Mouse (Mus musculus): Measurements from ENCODE around the gene Samd14. TPM values are rescaled to one million over a fixed set of nuclear protein-coding genes. Genes with fewer than 3 reads are reported as not detected.
A peak's percentile ranks its signal among the peaks of the same experiment; 100 is the strongest.

Gene Samd14
- polyA plus RNA-seq, 1 experiment, result 3.2 TPM

DNA sequence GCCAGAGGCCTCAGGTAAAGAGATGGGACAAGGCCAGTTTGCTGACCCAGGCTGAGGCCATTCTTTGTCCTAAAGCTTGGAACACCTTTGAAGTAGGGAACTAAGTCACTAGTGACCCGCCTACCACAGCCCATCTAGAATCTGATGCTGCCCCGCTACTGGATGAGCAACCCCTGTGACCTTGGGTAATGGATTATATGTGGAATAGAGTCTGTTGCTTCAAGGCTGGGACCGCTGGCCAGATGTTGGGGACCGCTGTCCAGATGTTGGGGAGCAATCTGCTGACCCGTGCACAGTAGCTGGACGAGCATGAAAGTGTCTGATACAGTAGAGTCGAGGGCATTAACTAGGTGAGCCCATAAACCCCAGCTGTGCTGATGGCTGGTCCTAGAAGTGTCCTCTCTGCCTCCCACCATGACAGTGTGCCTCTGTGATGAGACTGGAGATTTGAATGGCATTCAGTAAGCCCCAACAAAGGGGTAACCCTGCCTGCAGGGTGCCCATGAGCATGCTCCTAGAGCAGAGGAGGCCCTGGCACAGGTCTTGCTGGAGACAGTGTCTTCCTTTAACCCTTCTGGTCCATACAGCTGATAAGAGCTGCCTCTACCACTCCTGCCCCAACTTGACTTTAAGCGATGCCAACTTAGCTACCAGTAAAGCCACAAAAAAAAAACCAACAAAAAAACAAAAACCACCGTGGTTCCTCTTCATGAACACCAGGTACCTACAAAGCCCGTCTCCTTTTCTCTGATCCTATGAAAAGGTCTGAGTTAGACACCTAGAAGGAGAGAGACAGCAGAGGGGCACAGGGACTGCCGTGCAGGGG is 14.5 kb upstream of the Samd14 start:
- DNase-seq, result no peak
- Histone ChIP-seq H3K27ac (ENCODE audit: insufficient read depth, low read depth, low read length) (no peak overlapping the region), H3K4me3 (ENCODE audit: insufficient read depth, low read depth, low read length) (peak overlapping the region; percentile 91; the same call in 1 of the 2 replicates), H3K4me1 (ENCODE audit: control insufficient read depth, insufficient read depth, low read length) (peaks cover 12% of the 10 kb centered on the region), H3K36me3 (ENCODE audit: control insufficient read depth, insufficient read depth, low read length) (no peaks in the 10 kb centered on the region), H3K27me3 (replicated peaks; ENCODE audit: control insufficient read depth, insufficient read depth, low read length) (no peaks in the 10 kb centered on the region)
- TF ChIP-seq CTCF (conservative IDR thresholded peaks at IDR 0.05; ENCODE audit: insufficient read depth, insufficient read length, low read depth, low read length) (no peak), POLR2A (IDR thresholded peaks at IDR 0.05; ENCODE audit: low read depth, low read length) (no peak)
- WGBS, result 66% methylated on average over 11 of the region's 11 CpGs

DNA sequence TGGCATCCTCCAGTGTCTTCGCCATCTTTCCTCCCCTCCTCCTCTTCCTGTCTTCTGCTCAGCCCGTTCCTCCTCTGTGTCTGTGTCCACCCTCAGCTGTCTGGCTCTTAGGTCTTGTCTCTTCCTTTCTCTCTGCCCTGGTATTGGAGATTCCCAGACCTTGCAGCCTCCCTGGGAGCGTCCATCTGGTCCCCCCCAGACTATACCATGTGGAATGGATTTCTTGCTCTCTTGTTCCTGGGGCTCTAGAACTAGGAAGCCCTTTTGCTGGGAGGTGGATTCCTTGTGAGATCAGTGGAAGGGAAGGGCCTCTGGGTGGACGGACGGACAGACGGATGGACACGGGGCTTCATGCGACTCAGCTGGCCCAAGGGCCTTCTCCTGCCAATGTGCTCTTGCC is 13.6 kb upstream of the Samd14 start:
- 73% methylated on average over 8 of the region's 8 CpGs for WGBS
- H3K27me3 ChIP-seq (replicated peaks; ENCODE audit: control insufficient read depth, insufficient read depth, low read length), result no peaks in the 10 kb centered on the region
- H3K36me3 ChIP-seq (ENCODE audit: control insufficient read depth, insufficient read depth, low read length), result no peaks in the 10 kb centered on the region
- H3K27ac ChIP-seq (ENCODE audit: insufficient read depth, low read depth, low read length), result no peak overlapping the region
- DNase-seq, result no peak
- H3K4me3 ChIP-seq (ENCODE audit: insufficient read depth, low read depth, low read length), result no peak overlapping the region
- TF ChIP-seq POLR2A (IDR thresholded peaks at IDR 0.05; ENCODE audit: low read depth, low read length) (no peak), CTCF (conservative IDR thresholded peaks at IDR 0.05; ENCODE audit: insufficient read depth, insufficient read length, low read depth, low read length) (no peak)
- H3K4me1 ChIP-seq (ENCODE audit: control insufficient read depth, insufficient read depth, low read length), result peaks cover 12% of the 10 kb centered on the region

DNA sequence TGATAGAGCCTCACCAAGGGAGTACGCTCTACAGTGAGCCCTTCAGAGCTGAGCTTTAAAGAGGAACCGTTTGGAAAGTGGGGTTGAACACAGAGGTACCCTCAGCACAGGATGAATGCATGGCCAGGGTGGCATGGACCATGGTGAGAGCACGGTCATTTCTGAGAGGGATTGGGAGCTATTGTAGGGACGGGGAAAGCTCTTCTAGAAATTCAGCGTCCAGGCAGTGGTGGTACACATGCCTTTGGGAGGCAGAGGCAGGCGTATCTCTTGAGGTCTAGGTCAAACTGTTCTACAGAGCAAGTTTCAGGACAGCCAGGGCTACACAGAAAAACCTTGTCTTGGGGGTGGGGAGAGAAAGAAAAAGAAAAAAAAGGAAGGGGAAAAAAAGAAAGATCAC is 12.7 kb upstream of the Samd14 start:
- no peaks in the 10 kb centered on the region for H3K36me3 ChIP-seq (ENCODE audit: control insufficient read depth, insufficient read depth, low read length)
- H3K27ac ChIP-seq (ENCODE audit: insufficient read depth, low read depth, low read length), result no peak overlapping the region
- DNase-seq, result no peak
- no peaks in the 10 kb centered on the region for H3K27me3 ChIP-seq (replicated peaks; ENCODE audit: control insufficient read depth, insufficient read depth, low read length)
- H3K4me3 ChIP-seq (ENCODE audit: insufficient read depth, low read depth, low read length), result no peak overlapping the region
- no peak for TF ChIP-seq CTCF (conservative IDR thresholded peaks at IDR 0.05; ENCODE audit: insufficient read depth, insufficient read length, low read depth, low read length)
- WGBS, result 89% methylated on average over 6 of the region's 6 CpGs
- H3K4me1 ChIP-seq (ENCODE audit: control insufficient read depth, insufficient read depth, low read length), result peaks cover 12% of the 10 kb centered on the region

DNA sequence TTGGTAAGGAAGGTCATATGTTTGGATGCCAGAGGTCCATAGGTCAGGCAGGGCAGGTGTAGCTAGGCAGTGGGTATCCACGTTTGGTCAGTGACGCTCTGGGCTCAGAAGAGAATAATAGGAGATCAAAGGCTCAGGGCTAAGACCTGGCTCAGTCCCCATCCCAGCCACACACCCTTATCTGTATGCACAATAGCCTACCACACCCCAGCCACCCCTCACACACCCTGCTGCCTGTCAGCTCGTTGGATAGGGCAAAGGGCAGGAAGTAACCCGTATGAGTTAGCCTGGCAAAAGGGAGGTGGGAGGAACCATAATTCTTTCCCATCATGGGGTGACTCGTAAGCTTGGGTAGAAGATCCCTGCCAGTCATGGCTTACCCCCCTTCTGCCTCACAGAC is 12.1 kb upstream of the Samd14 start:
- no peak overlapping the region for H3K27ac ChIP-seq (ENCODE audit: insufficient read depth, low read depth, low read length)
- TF ChIP-seq POLR2A (IDR thresholded peaks at IDR 0.05; ENCODE audit: low read depth, low read length), result no peak
- TF ChIP-seq CTCF (conservative IDR thresholded peaks at IDR 0.05; ENCODE audit: insufficient read depth, insufficient read length, low read depth, low read length), result no peak
- no peak overlapping the region for H3K4me3 ChIP-seq (ENCODE audit: insufficient read depth, low read depth, low read length)
- peaks cover 12% of the 10 kb centered on the region for H3K4me1 ChIP-seq (ENCODE audit: control insufficient read depth, insufficient read depth, low read length)
- 33% methylated on average over 5 of the region's 5 CpGs for WGBS
- no peaks in the 10 kb centered on the region for H3K27me3 ChIP-seq (replicated peaks; ENCODE audit: control insufficient read depth, insufficient read depth, low read length)
- H3K36me3 ChIP-seq (ENCODE audit: control insufficient read depth, insufficient read depth, low read length), result no peaks in the 10 kb centered on the region
- no peak for DNase-seq

DNA sequence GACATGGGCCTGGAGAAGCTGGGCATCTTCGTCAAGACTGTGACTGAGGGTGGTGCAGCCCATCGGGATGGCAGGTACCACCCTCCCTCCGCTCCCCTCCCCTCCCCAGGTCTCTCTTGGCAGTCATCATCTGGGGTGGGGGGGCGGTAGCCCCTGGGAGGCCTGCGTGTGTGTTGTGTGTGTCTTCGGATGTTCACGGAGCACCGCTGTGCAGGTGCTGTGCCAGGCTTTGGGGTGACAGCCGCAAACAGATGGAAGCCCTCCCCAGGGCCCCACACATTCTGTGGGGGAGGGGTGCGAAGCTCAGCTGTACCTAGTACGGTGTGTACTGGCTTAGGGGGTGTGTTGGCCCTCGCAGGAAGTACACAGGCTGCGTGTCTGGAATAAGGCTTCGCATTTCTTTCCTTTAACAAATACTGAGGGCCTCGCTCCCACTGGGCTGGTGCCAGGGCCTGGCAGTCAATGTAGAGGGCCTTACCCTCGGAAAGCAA is 11.6 kb upstream of the Samd14 start:
- DNase-seq, result no peak
- Histone ChIP-seq H3K4me3 (ENCODE audit: insufficient read depth, low read depth, low read length) (no peak overlapping the region), H3K4me1 (ENCODE audit: control insufficient read depth, insufficient read depth, low read length) (peaks cover 11% of the 10 kb centered on the region), H3K36me3 (ENCODE audit: control insufficient read depth, insufficient read depth, low read length) (no peaks in the 10 kb centered on the region), H3K27ac (ENCODE audit: insufficient read depth, low read depth, low read length) (no peak overlapping the region), H3K27me3 (replicated peaks; ENCODE audit: control insufficient read depth, insufficient read depth, low read length) (no peaks in the 10 kb centered on the region)
- TF ChIP-seq POLR2A (IDR thresholded peaks at IDR 0.05; ENCODE audit: low read depth, low read length) (no peak), CTCF (conservative IDR thresholded peaks at IDR 0.05; ENCODE audit: insufficient read depth, insufficient read length, low read depth, low read length) (no peak)
- WGBS, result 75% methylated on average over 15 of the region's 16 CpGs

DNA sequence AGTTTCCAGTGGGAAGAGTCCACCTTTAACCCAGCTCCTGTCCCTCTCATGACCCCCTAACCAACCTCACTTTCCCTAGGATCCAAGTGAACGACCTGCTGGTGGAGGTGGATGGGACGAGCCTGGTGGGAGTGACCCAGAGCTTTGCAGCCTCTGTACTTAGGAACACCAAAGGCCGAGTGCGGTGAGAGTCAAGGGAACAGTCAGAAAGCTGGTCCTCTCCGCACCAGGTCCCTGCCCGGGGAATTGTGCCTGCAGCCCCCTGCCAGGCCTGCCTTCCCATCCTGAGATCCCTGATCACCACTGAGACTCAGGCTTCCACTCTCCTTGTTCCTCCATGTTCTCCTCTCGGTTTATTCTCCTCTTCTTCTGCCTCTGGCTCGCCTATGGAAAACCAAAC is 9.6 kb upstream of the Samd14 start:
- no peaks in the 10 kb centered on the region; the same call in 1 of the 2 replicates for H3K4me1 ChIP-seq (ENCODE audit: control insufficient read depth, insufficient read depth, low read length)
- no peak for DNase-seq
- 70% methylated on average over 8 of the region's 8 CpGs for WGBS
- no peak overlapping the region for H3K4me3 ChIP-seq (ENCODE audit: insufficient read depth, low read depth, low read length)
- H3K27me3 ChIP-seq (replicated peaks; ENCODE audit: control insufficient read depth, insufficient read depth, low read length), result no peaks in the 10 kb centered on the region
- no peak for TF ChIP-seq CTCF (conservative IDR thresholded peaks at IDR 0.05; ENCODE audit: insufficient read depth, insufficient read length, low read depth, low read length)
- TF ChIP-seq POLR2A (IDR thresholded peaks at IDR 0.05; ENCODE audit: low read depth, low read length), result no peak
- H3K27ac ChIP-seq (ENCODE audit: insufficient read depth, low read depth, low read length), result peak overlapping the region; percentile 6
- no peaks in the 10 kb centered on the region for H3K36me3 ChIP-seq (ENCODE audit: control insufficient read depth, insufficient read depth, low read length)

DNA sequence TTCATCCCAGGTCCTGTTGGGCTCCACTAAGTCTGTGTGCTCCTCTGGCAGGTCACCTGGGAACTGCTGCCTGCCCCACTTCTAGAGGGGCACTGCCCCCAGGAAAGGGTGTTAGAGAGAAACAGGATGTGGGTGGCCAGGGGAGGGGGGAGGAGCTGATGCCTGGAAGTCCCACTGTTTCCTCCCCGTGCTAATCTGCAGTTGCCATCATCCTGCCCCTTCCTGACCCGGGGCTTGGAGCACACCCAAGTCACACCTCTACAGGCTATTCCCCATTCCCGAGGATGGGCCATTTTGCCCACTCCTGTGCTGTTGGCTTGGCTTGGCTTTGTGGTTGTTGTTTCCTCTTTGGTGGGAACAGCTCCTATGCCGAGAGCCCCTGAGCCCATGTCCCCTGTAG is 9.1 kb upstream of the Samd14 start:
- TF ChIP-seq CTCF (conservative IDR thresholded peaks at IDR 0.05; ENCODE audit: insufficient read depth, insufficient read length, low read depth, low read length), result no peak
- TF ChIP-seq POLR2A (IDR thresholded peaks at IDR 0.05; ENCODE audit: low read depth, low read length), result no peak
- 31% methylated on average over 4 of the region's 4 CpGs for WGBS
- no peak overlapping the region for H3K4me3 ChIP-seq (ENCODE audit: insufficient read depth, low read depth, low read length)
- H3K36me3 ChIP-seq (ENCODE audit: control insufficient read depth, insufficient read depth, low read length), result no peaks in the 10 kb centered on the region
- DNase-seq, result peak; percentile 82
- peak overlapping the region; percentile 61 for H3K27ac ChIP-seq (ENCODE audit: insufficient read depth, low read depth, low read length)
- no peaks in the 10 kb centered on the region for H3K27me3 ChIP-seq (replicated peaks; ENCODE audit: control insufficient read depth, insufficient read depth, low read length)
- no peaks in the 10 kb centered on the region; the same call in 1 of the 2 replicates for H3K4me1 ChIP-seq (ENCODE audit: control insufficient read depth, insufficient read depth, low read length)
